Mouse (Mus musculus): ENCODE measurements at regions not wholly inside any gene's neighbourhood (a gene's known extent, or its start where the extent isn't known, plus 50 kb on each side); places are given as distances from the start of the nearest gene placed in this dataset.

DNA sequence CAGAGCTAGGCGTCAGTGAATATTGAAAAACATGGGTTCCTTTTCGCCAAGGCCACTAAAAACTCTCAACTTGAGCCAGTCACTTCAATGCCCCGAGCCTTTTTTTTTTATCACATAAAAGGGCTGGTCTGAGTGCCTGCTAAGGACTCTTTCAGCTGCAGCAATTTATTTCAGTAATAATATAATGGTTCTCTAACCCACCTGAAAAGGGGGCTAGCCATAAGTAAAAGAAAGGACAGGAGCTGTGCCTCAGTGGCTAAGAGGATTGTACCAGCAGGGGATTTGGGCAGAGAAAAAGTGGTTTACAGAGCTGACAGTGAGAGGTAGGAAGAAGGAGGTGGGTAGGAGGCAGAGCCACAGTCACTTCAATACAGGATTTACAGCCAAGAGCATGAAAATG, 409.0 kb downstream of the Rapgef2 start:
- TF ChIP-seq CTCF (conservative IDR thresholded peaks at IDR 0.05; ENCODE audit: low read length) (no peak), POU5F1 (IDR thresholded peaks at IDR 0.05; ENCODE audit: borderline replicate concordance, low read length) (no peak)
